21 mouse cellular contexts compared by ENCODE assay signal in genomic region chr17:81427245-81427644, GRCm38 (mm10). TPM values are rescaled to one million over a fixed set of nuclear protein-coding genes. Genes with fewer than 3 reads are reported as not detected.
DNase-seq lines count a peak whose midpoint lies in the region; ATAC-seq and TF ChIP-seq lines count a peak whose summit lies in the region.
"Had no signal": no experiment of that assay in that cellular context is flagged by ENCODE, and none has a peak within 500 bp of the region (broad histone marks: within the 10 kb centered on the region; RNA-seq: fewer than 3 reads in every experiment).

No protein-coding gene starts in this region.

- H3K9me3 ChIP-seq in midbrain, postnatal 0 days (ENCODE audit: low read length) = no peaks in the 10 kb centered on the region
- H3K9me3 ChIP-seq: liver, embryonic 12.5 days; lung, embryonic 15.5 days; neural tube, embryonic 13.5 days had no signal

- H3K27ac ChIP-seq in left cerebral cortex, adult 2 months = peak overlapping the region; percentile 85
- no peak overlapping the region for H3K27ac ChIP-seq in midbrain, postnatal 0 days (ENCODE audit: low read depth, low read length)
- H3K27ac ChIP-seq: heart, adult 2 months; hindbrain, embryonic 14.5 days; liver, embryonic 12.5 days; lung, embryonic 15.5 days; neural tube, embryonic 13.5 days had no signal

- H3K36me3 ChIP-seq in midbrain, postnatal 0 days (ENCODE audit: insufficient read depth, low read length) = no peaks in the 10 kb centered on the region
- H3K36me3 ChIP-seq: G1E; liver, embryonic 12.5 days; lung, embryonic 15.5 days had no signal

- WGBS in midbrain, postnatal 0 days = 83% methylated on average over 7 of the region's 7 CpGs

- intact Hi-C loops in left cerebral cortex, postnatal 4 days (cut with DNase I) = no loop called here
- intact Hi-C loops in left cerebral cortex, adult 2 months (cut with DNase I) = no loop called here

- peak; percentile 49 for DNase-seq in left cerebral cortex, adult 11 months (ENCODE audit: low spot score)
- DNase-seq in left cerebral cortex, postnatal 4 days = no peak
- DNase-seq in layer of hippocampus, adult 11-12 months (ENCODE audit: low spot score) = peak; percentile 63
- DNase-seq in left cerebral cortex, adult 2 months (ENCODE audit: extremely low spot score in 1 of 2, low spot score in 2 of 2) = peak; percentile 30 to 56
- peak; percentile 57 to 70 for DNase-seq in right cerebral cortex, postnatal 36 days (ENCODE audit: low spot score in 2 of 2)
- DNase-seq in cerebellum, postnatal 14 days = no peak
- DNase-seq in midbrain, postnatal 0 days (ENCODE audit: low spot score) = no peak
- DNase-seq: adrenal gland, adult 8-10 months; cerebellum, adult 9-10 months; embryo, embryonic 11 days; heart, adult 2 months; kidney, adult 18-20 months; kidney, postnatal 14 days had no signal

- H3K4me1 ChIP-seq in midbrain, postnatal 0 days (ENCODE audit: insufficient read depth, low read length) = no peaks in the 10 kb centered on the region
- H3K4me1 ChIP-seq: liver, embryonic 12.5 days; lung, embryonic 15.5 days had no signal

- H3K9ac ChIP-seq in midbrain, postnatal 0 days (replicated peaks; ENCODE audit: low read length, poor library complexity, severe bottlenecking) = no peak overlapping the region
- H3K9ac ChIP-seq: hindbrain, embryonic 14.5 days; liver, embryonic 12.5 days; lung, embryonic 15.5 days; neural tube, embryonic 13.5 days had no signal

- no peak for ATAC-seq in midbrain, postnatal 0 days (ENCODE audit: low FRiP score)
- ATAC-seq: liver, embryonic 12.5 days had no signal

- H3K4me2 ChIP-seq in midbrain, postnatal 0 days (ENCODE audit: low read depth, low read length, poor library complexity, severe bottlenecking) = no peak overlapping the region
- H3K4me2 ChIP-seq: hindbrain, embryonic 14.5 days; liver, embryonic 12.5 days; lung, embryonic 15.5 days; neural tube, embryonic 13.5 days had no signal

- no peak for TF ChIP-seq CTCF in left cerebral cortex, adult 2 months (IDR thresholded peaks at IDR 0.05)
- no peak for TF ChIP-seq CTCF in midbrain, postnatal 0 days (IDR thresholded peaks at IDR 0.05)

- no peaks in the 10 kb centered on the region for H3K27me3 ChIP-seq in midbrain, postnatal 0 days (ENCODE audit: insufficient read depth, low read length)
- H3K27me3 ChIP-seq: liver, embryonic 12.5 days; lung, embryonic 15.5 days; neural tube, embryonic 13.5 days had no signal

- no peak overlapping the region for H3K4me3 ChIP-seq in left cerebral cortex, adult 2 months
- no peak overlapping the region for H3K4me3 ChIP-seq in midbrain, postnatal 0 days (ENCODE audit: low read depth, low read length)
- H3K4me3 ChIP-seq: erythroblast, embryonic 14.5 days; heart, adult 2 months; liver, embryonic 12.5 days; lung, embryonic 15.5 days; neural tube, embryonic 13.5 days had no signal

RNA-seq across cellular contexts. Expression of gene Gm11096, which starts 14.3 kb away (rescaled TPM):
- not detected for total RNA-seq in left cerebral cortex, postnatal 4 days (2021)
- not detected for total RNA-seq in left cerebral cortex, adult 2 months (2021)
- not detected in 2 replicates for total RNA-seq in midbrain, postnatal 0 days (2014; rRNA removed)
- not detected in 2 replicates for polyA plus RNA-seq in midbrain, postnatal 0 days (2015; fragmentation: Nextera tagmentation; extraction: Ambion mirVana)
- total RNA-seq: adrenal gland, adult 8-10 months; G1E; gastrocnemius, adult 18-20 months; heart, adult 2 months had no signal
- polyA plus RNA-seq: erythroblast, embryonic 14.5 days; G1E; heart, adult 2 months; heart, embryonic 16.5 days; hindbrain, embryonic 14.5 days; liver, embryonic 12.5 days; lung, embryonic 15.5 days; neural tube, embryonic 13.5 days had no signal

Comparison
In these comparisons a context has a peak if more than half of its experiments do, and no peak if none do; other contexts are left out.
1. DNase-seq: peak in left cerebral cortex, adult 11 months (single experiment), layer of hippocampus, adult 11-12 months (single experiment), left cerebral cortex, adult 2 months (2 of 2) and right cerebral cortex, postnatal 36 days (2 of 2); none in left cerebral cortex, postnatal 4 days (single experiment), cerebellum, postnatal 14 days (0 of 2) and midbrain, postnatal 0 days (single experiment).